Comparison of ENCODE assay signal across 10 mouse cellular contexts in genomic region chr8:120437207-120437606, GRCm38 (mm10).
DNase-seq lines count a peak whose midpoint lies in the region; ATAC-seq and TF ChIP-seq lines count a peak whose summit lies in the region.
"Had no signal": no experiment of that assay in that cellular context is flagged by ENCODE, and none has a peak within 500 bp of the region (broad histone marks: within the 10 kb centered on the region; RNA-seq: fewer than 3 reads in every experiment).

No protein-coding gene starts in this region.

- DNase-seq in hindbrain, embryonic 14.5 days (ENCODE audit: low spot score), result no peak
- DNase-seq in CH12.LX (ENCODE audit: extremely low read depth), result peak; percentile 6
- DNase-seq: thymus, postnatal 14 days had no signal

- TF ChIP-seq EP300 in CH12.LX (IDR thresholded peaks at IDR 0.05; ENCODE audit: low read length), result no peak

- H3K9ac ChIP-seq in hindbrain, embryonic 13.5 days, result peak overlapping the region; percentile 36; the same call in 1 of the 2 replicates
- H3K9ac ChIP-seq in hindbrain, embryonic 14.5 days, result no peak overlapping the region
- 0 out of 2 replicates have a peak overlapping the region, but pooled peaks have one; percentile 0 for H3K9ac ChIP-seq in CH12.LX (ENCODE audit: insufficient read depth, low read depth)
- H3K9ac ChIP-seq in forebrain, embryonic 13.5 days, result peak overlapping the region; percentile 5; the same call in 1 of the 2 replicates
- no peak overlapping the region for H3K9ac ChIP-seq in midbrain, embryonic 13.5 days (replicated peaks)
- no peak overlapping the region for H3K9ac ChIP-seq in intestine, embryonic 15.5 days
- no peak overlapping the region for H3K9ac ChIP-seq in kidney, embryonic 14.5 days (ENCODE audit: low read depth, low read length)
- H3K9ac ChIP-seq: limb, embryonic 13.5 days had no signal

- in situ Hi-C loops in CH12.LX (cut with MboI; ENCODE audit: low pct_ligation_motif_present, low pct_unique_long_range_greater_than_20kb, low sequenced_read_pairs), result loop anchor here (5.0 kb wide), 1 partner anchor 35 kb away; no protein-coding TSS in a partner anchor

- no peak for ATAC-seq in hindbrain, embryonic 13.5 days (ENCODE audit: low FRiP score)
- no peak for ATAC-seq in hindbrain, embryonic 14.5 days (ENCODE audit: low FRiP score)
- no peak for ATAC-seq in forebrain, embryonic 13.5 days
- ATAC-seq in midbrain, embryonic 13.5 days, result no peak
- ATAC-seq in cerebellum, adult (ENCODE audit: insufficient number of reproducible peaks, low FRiP score, low TSS enrichment), result no peak
- no peak for ATAC-seq in intestine, embryonic 15.5 days
- ATAC-seq in kidney, embryonic 14.5 days (ENCODE audit: low FRiP score, low TSS enrichment), result no peak

- WGBS in hindbrain, embryonic 13.5 days, result 64% methylated on average over 1 of the region's 1 CpGs
- 76% methylated on average over 1 of the region's 1 CpGs for WGBS in hindbrain, embryonic 14.5 days
- 74% methylated on average over 1 of the region's 1 CpGs for WGBS in forebrain, embryonic 13.5 days
- WGBS in midbrain, embryonic 13.5 days, result 86% methylated on average over 1 of the region's 1 CpGs
- 80% methylated on average over 1 of the region's 1 CpGs for WGBS in intestine, embryonic 15.5 days
- 38% methylated on average over 1 of the region's 1 CpGs for WGBS in kidney, embryonic 14.5 days

- H3K9me3 ChIP-seq in hindbrain, embryonic 13.5 days, result no peaks in the 10 kb centered on the region
- no peaks in the 10 kb centered on the region for H3K9me3 ChIP-seq in hindbrain, embryonic 14.5 days (ENCODE audit: control insufficient read depth, low read length)
- peaks cover 15% of the 10 kb centered on the region for H3K9me3 ChIP-seq in CH12.LX (replicated peaks; ENCODE audit: low read length)
- H3K9me3 ChIP-seq in forebrain, embryonic 13.5 days (replicated peaks), result no peaks in the 10 kb centered on the region; the same call in 1 of the 2 replicates
- no peaks in the 10 kb centered on the region for H3K9me3 ChIP-seq in midbrain, embryonic 13.5 days
- no peaks in the 10 kb centered on the region for H3K9me3 ChIP-seq in intestine, embryonic 15.5 days
- H3K9me3 ChIP-seq in kidney, embryonic 14.5 days (ENCODE audit: control insufficient read depth, low read length), result no peaks in the 10 kb centered on the region

- peaks cover 73% of the 10 kb centered on the region for H3K4me1 ChIP-seq in hindbrain, embryonic 13.5 days (replicated peaks)
- peaks cover 42% of the 10 kb centered on the region for H3K4me1 ChIP-seq in hindbrain, embryonic 14.5 days (replicated peaks; ENCODE audit: control insufficient read depth, insufficient read depth, low read length)
- peaks cover 29 to 43% of the 10 kb centered on the region in 2 experiments for H3K4me1 ChIP-seq in CH12.LX (ENCODE audit: control insufficient read depth in 1 of 2, insufficient read depth in 2 of 2)
- H3K4me1 ChIP-seq in forebrain, embryonic 13.5 days, result peaks cover 78% of the 10 kb centered on the region
- H3K4me1 ChIP-seq in midbrain, embryonic 13.5 days (replicated peaks), result peaks cover 70% of the 10 kb centered on the region
- H3K4me1 ChIP-seq in intestine, embryonic 15.5 days (replicated peaks), result peaks cover 49% of the 10 kb centered on the region
- H3K4me1 ChIP-seq in kidney, embryonic 14.5 days (ENCODE audit: control insufficient read depth, insufficient read depth, low read length), result peaks cover 58% of the 10 kb centered on the region

- no peak for TF ChIP-seq CTCF in CH12.LX (conservative IDR thresholded peaks at IDR 0.05 in 1 of 2, IDR thresholded peaks at IDR 0.05 in 1 of 2; ENCODE audit: low read depth in 2 of 2, low read length in 2 of 2)

- H3K27me3 ChIP-seq in hindbrain, embryonic 13.5 days, result peaks cover 15% of the 10 kb centered on the region; the same call in 1 of the 2 replicates
- H3K27me3 ChIP-seq in hindbrain, embryonic 14.5 days (ENCODE audit: control insufficient read depth, insufficient read depth, low read length), result no peaks in the 10 kb centered on the region
- H3K27me3 ChIP-seq in CH12.LX (replicated peaks), result peaks cover 12% of the 10 kb centered on the region
- no peaks in the 10 kb centered on the region for H3K27me3 ChIP-seq in forebrain, embryonic 13.5 days
- H3K27me3 ChIP-seq in midbrain, embryonic 13.5 days, result peaks cover 15% of the 10 kb centered on the region; the same call in 1 of the 2 replicates
- no peaks in the 10 kb centered on the region for H3K27me3 ChIP-seq in intestine, embryonic 15.5 days (replicated peaks)
- H3K27me3 ChIP-seq in kidney, embryonic 14.5 days (ENCODE audit: control insufficient read depth, insufficient read depth, low read length), result peaks cover 6% of the 10 kb centered on the region

- no peak for TF ChIP-seq POLR2A in CH12.LX (IDR thresholded peaks at IDR 0.05; ENCODE audit: low read depth, low read length)

- H3K4me2 ChIP-seq in hindbrain, embryonic 13.5 days, result no peak overlapping the region
- no peak overlapping the region for H3K4me2 ChIP-seq in hindbrain, embryonic 14.5 days (replicated peaks)
- H3K4me2 ChIP-seq in CH12.LX (ENCODE audit: insufficient read depth, low read depth, poor library complexity, severe bottlenecking), result peak overlapping the region; percentile 63
- no peak overlapping the region for H3K4me2 ChIP-seq in forebrain, embryonic 13.5 days
- no peak overlapping the region for H3K4me2 ChIP-seq in midbrain, embryonic 13.5 days (replicated peaks)
- no peak overlapping the region for H3K4me2 ChIP-seq in intestine, embryonic 15.5 days (replicated peaks)
- no peak overlapping the region for H3K4me2 ChIP-seq in kidney, embryonic 14.5 days (replicated peaks; ENCODE audit: low read depth, low read length)
- H3K4me2 ChIP-seq: limb, embryonic 13.5 days had no signal

- H3K79me2 ChIP-seq in CH12.LX (replicated peaks; ENCODE audit: control insufficient read depth, extremely low read depth, insufficient read depth, poor library complexity, severe bottlenecking), result no peaks in the 10 kb centered on the region

- H3K27ac ChIP-seq in hindbrain, embryonic 13.5 days, result peak overlapping the region; percentile 90
- no peak overlapping the region for H3K27ac ChIP-seq in hindbrain, embryonic 14.5 days
- peak overlapping the region; percentile 95 for H3K27ac ChIP-seq in CH12.LX (ENCODE audit: insufficient read depth, low read depth)
- H3K27ac ChIP-seq in forebrain, embryonic 13.5 days, result peak overlapping the region; percentile 91
- H3K27ac ChIP-seq in midbrain, embryonic 13.5 days, result 0 out of 2 replicates have a peak overlapping the region, but pooled peaks have one; percentile 81
- H3K27ac ChIP-seq in intestine, embryonic 15.5 days, result no peak overlapping the region
- H3K27ac ChIP-seq in kidney, embryonic 14.5 days (ENCODE audit: low read depth, low read length), result no peak overlapping the region
- H3K27ac ChIP-seq: limb, embryonic 13.5 days had no signal

- no peaks in the 10 kb centered on the region for H3K36me3 ChIP-seq in hindbrain, embryonic 13.5 days
- H3K36me3 ChIP-seq in hindbrain, embryonic 14.5 days (replicated peaks; ENCODE audit: control insufficient read depth, insufficient read depth), result no peaks in the 10 kb centered on the region
- no peaks in the 10 kb centered on the region for H3K36me3 ChIP-seq in CH12.LX (replicated peaks in 1 of 2; ENCODE audit: control insufficient read depth in 1 of 2, insufficient read depth in 1 of 2, low read length in 1 of 2)
- H3K36me3 ChIP-seq in forebrain, embryonic 13.5 days (ENCODE audit: poor library complexity, severe bottlenecking), result no peaks in the 10 kb centered on the region
- no peaks in the 10 kb centered on the region for H3K36me3 ChIP-seq in midbrain, embryonic 13.5 days
- no peaks in the 10 kb centered on the region for H3K36me3 ChIP-seq in intestine, embryonic 15.5 days
- no peaks in the 10 kb centered on the region for H3K36me3 ChIP-seq in kidney, embryonic 14.5 days (ENCODE audit: control insufficient read depth, insufficient read depth, low read length)

- no peak for TF ChIP-seq RAD21 in CH12.LX (IDR thresholded peaks at IDR 0.05; ENCODE audit: low read depth, low read length)

- no peak overlapping the region for H3K4me3 ChIP-seq in hindbrain, embryonic 13.5 days
- no peak overlapping the region for H3K4me3 ChIP-seq in hindbrain, embryonic 14.5 days (replicated peaks; ENCODE audit: low read length)
- H3K4me3 ChIP-seq in CH12.LX (replicated peaks in 1 of 3; ENCODE audit: low read depth in 2 of 3, low read length in 2 of 3, poor library complexity in 1 of 3), result no peak overlapping the region
- H3K4me3 ChIP-seq in forebrain, embryonic 13.5 days, result no peak overlapping the region
- no peak overlapping the region for H3K4me3 ChIP-seq in midbrain, embryonic 13.5 days (replicated peaks)
- H3K4me3 ChIP-seq in intestine, embryonic 15.5 days (replicated peaks), result no peak overlapping the region
- no peak overlapping the region for H3K4me3 ChIP-seq in kidney, embryonic 14.5 days (ENCODE audit: low read length)
- H3K4me3 ChIP-seq: limb, embryonic 13.5 days had no signal

- dilution Hi-C loops in CH12.LX (cut with MboI; ENCODE audit: extremely low pct_ligation_motif_present, extremely low pct_unique_long_range_greater_than_20kb, low sequenced_read_pairs), result no loop called here

TF ChIP-seq in CH12.LX, 34 proteins besides CTCF, POLR2A, EP300 and RAD21:
- TF ChIP-seq USF2 (conservative IDR thresholded peaks at IDR 0.05; ENCODE audit: low read depth, low read length), result no peak
- TF ChIP-seq ZNF384 (IDR thresholded peaks at IDR 0.05; ENCODE audit: low read depth, low read length), result no peak
- no peak for TF ChIP-seq TCF12 (IDR thresholded peaks at IDR 0.05; ENCODE audit: low read depth, low read length)
- TF ChIP-seq MXI1 (IDR thresholded peaks at IDR 0.05; ENCODE audit: low read depth, low read length), result no peak; the same call in 1 of the 2 replicates
- no peak for TF ChIP-seq MAX (IDR thresholded peaks at IDR 0.05; ENCODE audit: low read length)
- no peak for TF ChIP-seq ZKSCAN1 (IDR thresholded peaks at IDR 0.05; ENCODE audit: borderline replicate concordance, low read depth, low read length)
- TF ChIP-seq ETS1 (conservative IDR thresholded peaks at IDR 0.05; ENCODE audit: low read depth, low read length), result no peak
- no peak for TF ChIP-seq BHLHE40 (IDR thresholded peaks at IDR 0.05; ENCODE audit: low read depth, low read length)
- no peak for TF ChIP-seq USF1 (IDR thresholded peaks at IDR 0.05; ENCODE audit: low read depth, low read length)
- no peak for TF ChIP-seq CHD1 (IDR thresholded peaks at IDR 0.05; ENCODE audit: low read depth, low read length)
- no peak for TF ChIP-seq CHD2 (IDR thresholded peaks at IDR 0.05; ENCODE audit: low read length)
- no peak for TF ChIP-seq KAT2A (IDR thresholded peaks at IDR 0.05; ENCODE audit: insufficient replicate concordance, low read length)
- TF ChIP-seq PAX5 (IDR thresholded peaks at IDR 0.05; ENCODE audit: low read length), result no peak
- TF ChIP-seq MAZ (IDR thresholded peaks at IDR 0.05; ENCODE audit: low read depth, low read length), result no peak
- no peak for TF ChIP-seq MAFK (IDR thresholded peaks at IDR 0.05; ENCODE audit: insufficient replicate concordance, low read length)
- TF ChIP-seq ZMIZ1 (IDR thresholded peaks at IDR 0.05; ENCODE audit: low read depth, low read length), result no peak
- TF ChIP-seq NRF1 (IDR thresholded peaks at IDR 0.05; ENCODE audit: low read depth, low read length), result no peak
- no peak for TF ChIP-seq SMC3 (IDR thresholded peaks at IDR 0.05; ENCODE audit: low read depth, low read length)

Comparison
In these comparisons a context has a peak if more than half of its experiments do, and no peak if none do; other contexts are left out.
1. H3K27ac ChIP-seq: peak in hindbrain, embryonic 13.5 days (single experiment), CH12.LX (single experiment), forebrain, embryonic 13.5 days (single experiment) and midbrain, embryonic 13.5 days (single experiment); none in hindbrain, embryonic 14.5 days (single experiment), intestine, embryonic 15.5 days (single experiment) and kidney, embryonic 14.5 days (single experiment).
2. H3K9ac ChIP-seq: peak in hindbrain, embryonic 13.5 days (single experiment), CH12.LX (single experiment) and forebrain, embryonic 13.5 days (single experiment); none in hindbrain, embryonic 14.5 days (single experiment), midbrain, embryonic 13.5 days (single experiment), intestine, embryonic 15.5 days (single experiment) and kidney, embryonic 14.5 days (single experiment).